ENCODE assay signal across 9 mouse cellular contexts in genomic region chr9:60744171-60744969, GRCm38 (mm10). TPM values are rescaled to one million over a fixed set of nuclear protein-coding genes. Genes with fewer than 3 reads are reported as not detected.
DNase-seq lines count a peak whose midpoint lies in the region; ATAC-seq and TF ChIP-seq lines count a peak whose summit lies in the region.
"Had no signal": no experiment of that assay in that cellular context is flagged by ENCODE, and none has a peak within 500 bp of the region (broad histone marks: within the 10 kb centered on the region; RNA-seq: fewer than 3 reads in every experiment).

No protein-coding gene starts in this region.

- H3K4me2 ChIP-seq in myocyte (ENCODE audit: low read depth) = peak overlapping the region; percentile 98
- H3K4me2 ChIP-seq: midbrain, embryonic 12.5 days had no signal

- H3K36me3 ChIP-seq in myocyte (ENCODE audit: control insufficient read depth, insufficient read depth) = no peaks in the 10 kb centered on the region
- H3K36me3 ChIP-seq: midbrain, embryonic 12.5 days had no signal

- TF ChIP-seq POLR2A in myocyte (IDR thresholded peaks at IDR 0.05; ENCODE audit: insufficient read length, low read depth) = no peak

- H3K4me3 ChIP-seq in left cerebral cortex, adult 2 months = no peak overlapping the region
- no peak overlapping the region for H3K4me3 ChIP-seq in myocyte
- H3K4me3 ChIP-seq: midbrain, embryonic 12.5 days had no signal

- no peaks in the 10 kb centered on the region for H3K27me3 ChIP-seq in myocyte (ENCODE audit: control insufficient read depth, insufficient read depth, insufficient read length)

- no peak overlapping the region for H3K27ac ChIP-seq in left cerebral cortex, adult 2 months
- H3K27ac ChIP-seq: midbrain, embryonic 12.5 days had no signal

- no peak for ATAC-seq in erythroid progenitor cell, adult 5-6 weeks (replicated peaks; ENCODE audit: low FRiP score, poor library complexity, severe bottlenecking)

- peak; percentile 91 for TF ChIP-seq CTCF in left cerebral cortex, adult 2 months (IDR thresholded peaks at IDR 0.05)

- no peak overlapping the region for H3ac ChIP-seq in myocyte (ENCODE audit: control insufficient read depth, insufficient read length)

- no peaks in the 10 kb centered on the region for H3K79me2 ChIP-seq in myocyte (ENCODE audit: control insufficient read depth, insufficient read depth)

- DNase-seq in right cerebral cortex, adult 18-20 months = peak; percentile 66
- no peak for DNase-seq in right cerebral cortex, postnatal 36 days (ENCODE audit: low spot score in 2 of 2)
- DNase-seq in adipocyte (ENCODE audit: low spot score) = peak; percentile 90
- peak; percentile 77 to 82 for DNase-seq in cerebellum, postnatal 25 days
- peak; percentile 21 to 30 for DNase-seq in gastrocnemius, postnatal 36 days
- peak; percentile 57 to 71 for DNase-seq in left cerebral cortex, adult 2 months (ENCODE audit: extremely low spot score in 1 of 2, low spot score in 2 of 2)

- intact Hi-C loops in gastrocnemius, postnatal 36 days (cut with DNase I) = no loop called here
- intact Hi-C loops in left cerebral cortex, adult 2 months (cut with DNase I) = loop anchor here (2.0 to 5.0 kb wide), 3 partner anchors 30 to 497 kb away; no protein-coding TSS in a partner anchor

TF ChIP-seq in myocyte, 11 proteins besides CTCF, POLR2A, EP300 and RAD21:
- TF ChIP-seq USF1 (IDR thresholded peaks at IDR 0.05; ENCODE audit: low read depth) (no peak), SRF (IDR thresholded peaks at IDR 0.05; ENCODE audit: control insufficient read depth, insufficient read length, low read depth) (no peak), REST (IDR thresholded peaks at IDR 0.05; ENCODE audit: insufficient read depth, insufficient read length) (no peak), MYOD1 (IDR thresholded peaks at IDR 0.05; ENCODE audit: control insufficient read depth in 1 of 3, insufficient read length in 2 of 3, low read depth in 2 of 3) (no peak), TCF12 (IDR thresholded peaks at IDR 0.05; ENCODE audit: insufficient read depth, poor library complexity, severe bottlenecking) (no peak), MAX (IDR thresholded peaks at IDR 0.05; ENCODE audit: low read depth) (no peak), CEBPB (IDR thresholded peaks at IDR 0.05; ENCODE audit: insufficient read depth, poor library complexity, severe bottlenecking) (peak; percentile 82)
TF ChIP-seq in myocyte: peak in this region for 1.

RNA-seq across cellular contexts. Expression of gene Larp6, which starts 31.6 kb away (rescaled TPM):
- total RNA-seq in gastrocnemius, postnatal 36 days (2021) = 1 to 10 TPM; 1.1 to 1.3 TPM
- total RNA-seq in left cerebral cortex, adult 2 months (2021) = 10 to 100 TPM; 37.8 to 39.0 TPM
- 0.83 TPM for polyA plus RNA-seq in myocyte (2012; fragmentation: generic; extraction: Trizol)
- 1.3 TPM in 1 of 2 replicates, not detected in the other for total RNA-seq in erythroid progenitor cell, adult 5-6 weeks (2015; ENCODE audit: low replicate concordance)
- not detected in 2 replicates for total RNA-seq in erythroid progenitor cell, adult 5-6 weeks (2017; ENCODE audit: low replicate concordance)

RNA-seq across cellular contexts. Expression of gene Uaca, which starts 50.0 kb away (rescaled TPM):
- 100 to 1,000 TPM; 103 to 112 TPM for total RNA-seq in gastrocnemius, postnatal 36 days (2021)
- 1 to 10 TPM; 8.6 to 8.9 TPM for total RNA-seq in left cerebral cortex, adult 2 months (2021)
- polyA plus RNA-seq in myocyte (2012; fragmentation: generic; extraction: Trizol) = 7.4 TPM
- 2.1 TPM in 1 of 2 replicates, not detected in the other for total RNA-seq in erythroid progenitor cell, adult 5-6 weeks (2015; ENCODE audit: low replicate concordance)
- total RNA-seq in erythroid progenitor cell, adult 5-6 weeks (2017; ENCODE audit: low replicate concordance) = 0.64 and 0.76 TPM in 2 replicates

RNA-seq across cellular contexts. Expression of gene Lrrc49, which starts 56.4 kb away (rescaled TPM):
- total RNA-seq in gastrocnemius, postnatal 36 days (2021) = 1 to 10 TPM; 2.1 to 2.6 TPM
- total RNA-seq in left cerebral cortex, adult 2 months (2021) = 10 to 100 TPM; 86.7 to 94.7 TPM
- polyA plus RNA-seq in myocyte (2012; fragmentation: generic; extraction: Trizol) = 5.8 TPM
- total RNA-seq in erythroid progenitor cell, adult 5-6 weeks (2015; ENCODE audit: low replicate concordance) = 9.6 TPM in 1 of 2 replicates, not detected in the other
- total RNA-seq in erythroid progenitor cell, adult 5-6 weeks (2017; ENCODE audit: low replicate concordance) = not detected in 2 replicates

Comparison
In these comparisons a context has a peak if more than half of its experiments do, and no peak if none do; other contexts are left out.
1. DNase-seq: peak in right cerebral cortex, adult 18-20 months (single experiment), adipocyte (single experiment), cerebellum, postnatal 25 days (2 of 2), gastrocnemius, postnatal 36 days (2 of 2) and left cerebral cortex, adult 2 months (2 of 2); none in right cerebral cortex, postnatal 36 days (0 of 2).
2. RNA of gene Larp6, which starts 31.6 kb away (total RNA-seq): 37.8 to 39.0 TPM in left cerebral cortex, adult 2 months; 1.3 TPM in erythroid progenitor cell, adult 5-6 weeks and 1.1 to 1.3 TPM in gastrocnemius, postnatal 36 days; every median in the first group is over 10 times any median in the second.
3. RNA of gene Uaca, which starts 50.0 kb away (total RNA-seq): 103 to 112 TPM in gastrocnemius, postnatal 36 days; 8.6 to 8.9 TPM in left cerebral cortex, adult 2 months and 0.64 to 2.1 TPM in erythroid progenitor cell, adult 5-6 weeks; every median in the first group is over 10 times any median in the second.
4. RNA of gene Lrrc49, which starts 56.4 kb away (total RNA-seq): 86.7 to 94.7 TPM in left cerebral cortex, adult 2 months; 9.6 TPM in erythroid progenitor cell, adult 5-6 weeks and 2.1 to 2.6 TPM in gastrocnemius, postnatal 36 days; every median in the first group is over 4 times any median in the second.